Mouse (Mus musculus): ENCODE results near the gene Pusl1. TPM values are rescaled to one million over a fixed set of nuclear protein-coding genes. Genes with fewer than 3 reads are reported as not detected.

Gene Pusl1
- polyA plus RNA-seq, 1 experiment from 2014 or later: 35.6 TPM

- DNase-seq (ENCODE audit: low spot score) (no peak), ATAC-seq (replicated peaks; ENCODE audit: insufficient number of reproducible peaks, low FRiP score, low TSS enrichment, low read depth) (no peak)
- Histone ChIP-seq H3K4me3 (ENCODE audit: low read depth, low read length) (peak overlapping the region; percentile 86), H3K4me2 (ENCODE audit: low read depth, low read length) (peak overlapping the region; percentile 97), H3K36me3 (replicated peaks; ENCODE audit: control insufficient read depth, insufficient read depth, low read depth, low read length) (peaks cover 1% of the 10 kb centered on the region), H3K27ac (replicated peaks; ENCODE audit: low read depth, low read length) (no peak overlapping the region), H3K4me1 (ENCODE audit: control insufficient read depth, insufficient read depth, low read length) (peaks cover 4% of the 10 kb centered on the region), H3K9ac (replicated peaks; ENCODE audit: low read length) (peak overlapping the region; percentile 83), H3K9me3 (replicated peaks; ENCODE audit: control insufficient read depth, low read length) (no peaks in the 10 kb centered on the region), H3K27me3 (ENCODE audit: control insufficient read depth, insufficient read depth, low read length) (no peaks in the 10 kb centered on the region)
- 72% methylated on average over 8 of the region's 8 CpGs for WGBS
Observed at GRCm38 (mm10) chr4:155893212-155893690, 1.7 kb upstream of the Pusl1 start.

- H3K4me3 ChIP-seq (ENCODE audit: low read depth, low read length): peak overlapping the region; percentile 86
- ATAC-seq (replicated peaks; ENCODE audit: insufficient number of reproducible peaks, low FRiP score, low TSS enrichment, low read depth): peak; percentile 53
- H3K27me3 ChIP-seq (ENCODE audit: control insufficient read depth, insufficient read depth, low read length): no peaks in the 10 kb centered on the region
- peak; percentile 34 for DNase-seq (ENCODE audit: low spot score)
- peak overlapping the region; percentile 83 for H3K9ac ChIP-seq (replicated peaks; ENCODE audit: low read length)
- H3K27ac ChIP-seq (replicated peaks; ENCODE audit: low read depth, low read length): peak overlapping the region; percentile 90; the same call in 1 of the 2 replicates
- WGBS: 6% methylated on average over 37 of the region's 37 CpGs
- peaks cover 4% of the 10 kb centered on the region for H3K36me3 ChIP-seq (replicated peaks; ENCODE audit: control insufficient read depth, insufficient read depth, low read depth, low read length)
- H3K4me1 ChIP-seq (ENCODE audit: control insufficient read depth, insufficient read depth, low read length): peaks cover 4% of the 10 kb centered on the region
- no peaks in the 10 kb centered on the region for H3K9me3 ChIP-seq (replicated peaks; ENCODE audit: control insufficient read depth, low read length)
- peak overlapping the region; percentile 97 for H3K4me2 ChIP-seq (ENCODE audit: low read depth, low read length)
Observed at GRCm38 (mm10) chr4:155892438-155893211, 1.0 kb upstream of the Pusl1 start.

- under 1% methylated on average over 53 of the region's 56 CpGs for WGBS
- H3K9me3 ChIP-seq (replicated peaks; ENCODE audit: control insufficient read depth, low read length): no peaks in the 10 kb centered on the region
- peaks cover 4% of the 10 kb centered on the region for H3K36me3 ChIP-seq (replicated peaks; ENCODE audit: control insufficient read depth, insufficient read depth, low read depth, low read length)
- ATAC-seq (replicated peaks; ENCODE audit: insufficient number of reproducible peaks, low FRiP score, low TSS enrichment, low read depth): peak; percentile 85
- peak; percentile 88 for DNase-seq (ENCODE audit: low spot score)
- peak overlapping the region; percentile 97 for H3K4me2 ChIP-seq (ENCODE audit: low read depth, low read length)
- H3K4me1 ChIP-seq (ENCODE audit: control insufficient read depth, insufficient read depth, low read length): peaks cover 4% of the 10 kb centered on the region
- peak overlapping the region; percentile 83 for H3K9ac ChIP-seq (replicated peaks; ENCODE audit: low read length)
- peak overlapping the region; percentile 90 for H3K27ac ChIP-seq (replicated peaks; ENCODE audit: low read depth, low read length)
- no peaks in the 10 kb centered on the region for H3K27me3 ChIP-seq (ENCODE audit: control insufficient read depth, insufficient read depth, low read length)
- H3K4me3 ChIP-seq (ENCODE audit: low read depth, low read length): peak overlapping the region; percentile 86
Observed at GRCm38 (mm10) chr4:155892017-155892416, 436 bp upstream of the Pusl1 start.

GRCm38 (mm10) chr4:155891011-155891471 is 540 bp downstream of the Pusl1 start:
- H3K4me1 ChIP-seq (ENCODE audit: control insufficient read depth, insufficient read depth, low read length): peaks cover 4% of the 10 kb centered on the region
- H3K27ac ChIP-seq (replicated peaks; ENCODE audit: low read depth, low read length): no peak overlapping the region
- DNase-seq (ENCODE audit: low spot score): no peak
- H3K27me3 ChIP-seq (ENCODE audit: control insufficient read depth, insufficient read depth, low read length): no peaks in the 10 kb centered on the region
- H3K36me3 ChIP-seq (replicated peaks; ENCODE audit: control insufficient read depth, insufficient read depth, low read depth, low read length): peaks cover 8% of the 10 kb centered on the region
- peak overlapping the region; percentile 86 for H3K4me3 ChIP-seq (ENCODE audit: low read depth, low read length)
- peak overlapping the region; percentile 77 for H3K9ac ChIP-seq (replicated peaks; ENCODE audit: low read length)
- no peaks in the 10 kb centered on the region for H3K9me3 ChIP-seq (replicated peaks; ENCODE audit: control insufficient read depth, low read length)
- under 1% methylated on average over 34 of the region's 34 CpGs for WGBS
- H3K4me2 ChIP-seq (ENCODE audit: low read depth, low read length): peak overlapping the region; percentile 97
- ATAC-seq (replicated peaks; ENCODE audit: insufficient number of reproducible peaks, low FRiP score, low TSS enrichment, low read depth): no peak

GRCm38 (mm10) chr4:155889316-155889715 is 2.3 kb downstream of the Pusl1 start:
- H3K9ac ChIP-seq (replicated peaks; ENCODE audit: low read length): no peak overlapping the region
- H3K4me1 ChIP-seq (ENCODE audit: control insufficient read depth, insufficient read depth, low read length): peaks cover 2% of the 10 kb centered on the region
- H3K4me2 ChIP-seq (ENCODE audit: low read depth, low read length): no peak overlapping the region
- WGBS: 84% methylated on average over 5 of the region's 5 CpGs
- H3K27me3 ChIP-seq (ENCODE audit: control insufficient read depth, insufficient read depth, low read length): no peaks in the 10 kb centered on the region
- no peaks in the 10 kb centered on the region for H3K9me3 ChIP-seq (replicated peaks; ENCODE audit: control insufficient read depth, low read length)
- H3K36me3 ChIP-seq (replicated peaks; ENCODE audit: control insufficient read depth, insufficient read depth, low read depth, low read length): peaks cover 8% of the 10 kb centered on the region
- ATAC-seq (replicated peaks; ENCODE audit: insufficient number of reproducible peaks, low FRiP score, low TSS enrichment, low read depth) (no peak), DNase-seq (ENCODE audit: low spot score) (no peak)
- no peak overlapping the region for H3K27ac ChIP-seq (replicated peaks; ENCODE audit: low read depth, low read length)
- no peak overlapping the region for H3K4me3 ChIP-seq (ENCODE audit: low read depth, low read length)

GRCm38 (mm10) chr4:155888181-155888580 is 3.4 kb downstream of the Pusl1 start:
- WGBS: 94% methylated on average over 9 of the region's 9 CpGs
- Histone ChIP-seq H3K4me1 (ENCODE audit: control insufficient read depth, insufficient read depth, low read length) (no peaks in the 10 kb centered on the region; the same call in 1 of the 2 replicates), H3K4me3 (ENCODE audit: low read depth, low read length) (no peak overlapping the region), H3K27me3 (ENCODE audit: control insufficient read depth, insufficient read depth, low read length) (no peaks in the 10 kb centered on the region), H3K27ac (replicated peaks; ENCODE audit: low read depth, low read length) (no peak overlapping the region), H3K4me2 (ENCODE audit: low read depth, low read length) (no peak overlapping the region), H3K9ac (replicated peaks; ENCODE audit: low read length) (no peak overlapping the region), H3K9me3 (replicated peaks; ENCODE audit: control insufficient read depth, low read length) (no peaks in the 10 kb centered on the region), H3K36me3 (replicated peaks; ENCODE audit: control insufficient read depth, insufficient read depth, low read depth, low read length) (peaks cover 8% of the 10 kb centered on the region)
- DNase-seq (ENCODE audit: low spot score) (no peak), ATAC-seq (replicated peaks; ENCODE audit: insufficient number of reproducible peaks, low FRiP score, low TSS enrichment, low read depth) (no peak)

GRCm38 (mm10) chr4:155887674-155888073 is 3.9 kb downstream of the Pusl1 start:
- H3K9me3 ChIP-seq (replicated peaks; ENCODE audit: control insufficient read depth, low read length): no peaks in the 10 kb centered on the region
- ATAC-seq (replicated peaks; ENCODE audit: insufficient number of reproducible peaks, low FRiP score, low TSS enrichment, low read depth) (no peak), DNase-seq (ENCODE audit: low spot score) (no peak)
- no peaks in the 10 kb centered on the region; the same call in 1 of the 2 replicates for H3K4me1 ChIP-seq (ENCODE audit: control insufficient read depth, insufficient read depth, low read length)
- H3K27me3 ChIP-seq (ENCODE audit: control insufficient read depth, insufficient read depth, low read length): no peaks in the 10 kb centered on the region
- no peak overlapping the region for H3K4me3 ChIP-seq (ENCODE audit: low read depth, low read length)
- no peak overlapping the region for H3K27ac ChIP-seq (replicated peaks; ENCODE audit: low read depth, low read length)
- 86% methylated on average over 10 of the region's 10 CpGs for WGBS
- H3K9ac ChIP-seq (replicated peaks; ENCODE audit: low read length): no peak overlapping the region
- no peak overlapping the region for H3K4me2 ChIP-seq (ENCODE audit: low read depth, low read length)
- H3K36me3 ChIP-seq (replicated peaks; ENCODE audit: control insufficient read depth, insufficient read depth, low read depth, low read length): peaks cover 8% of the 10 kb centered on the region

GRCm38 (mm10) chr4:155886330-155886729 is 5.3 kb downstream of the Pusl1 start:
- H3K9ac ChIP-seq (replicated peaks; ENCODE audit: low read length): no peak overlapping the region
- DNase-seq (ENCODE audit: low spot score): no peak
- no peaks in the 10 kb centered on the region for H3K27me3 ChIP-seq (ENCODE audit: control insufficient read depth, insufficient read depth, low read length)
- H3K36me3 ChIP-seq (replicated peaks; ENCODE audit: control insufficient read depth, insufficient read depth, low read depth, low read length): peaks cover 8% of the 10 kb centered on the region
- H3K4me3 ChIP-seq (ENCODE audit: low read depth, low read length): no peak overlapping the region
- 96% methylated on average over 5 of the region's 5 CpGs for WGBS
- no peaks in the 10 kb centered on the region; the same call in 1 of the 2 replicates for H3K4me1 ChIP-seq (ENCODE audit: control insufficient read depth, insufficient read depth, low read length)
- H3K27ac ChIP-seq (replicated peaks; ENCODE audit: low read depth, low read length): no peak overlapping the region
- no peak overlapping the region for H3K4me2 ChIP-seq (ENCODE audit: low read depth, low read length)
- H3K9me3 ChIP-seq (replicated peaks; ENCODE audit: control insufficient read depth, low read length): no peaks in the 10 kb centered on the region
- no peak for ATAC-seq (replicated peaks; ENCODE audit: insufficient number of reproducible peaks, low FRiP score, low TSS enrichment, low read depth)

All from embryonic facial prominence, embryonic 11.5 days (tissue).